Mouse (Mus musculus): Measurements from ENCODE around the gene Smad1.

Gene Smad1

GRCm38 (mm10) chr8:79299704-79300103 lies 99.6 kb downstream of the Smad1 start:
- DNase-seq (ENCODE audit: low read depth, low spot score), result no peak

- peak; percentile 18 for DNase-seq (ENCODE audit: low read depth, low spot score)
Observed at GRCm38 (mm10) chr8:79297763-79298162, 101.6 kb downstream of the Smad1 start.

GRCm38 (mm10) chr8:79295276-79296105 lies 103.8 kb downstream of the Smad1 start:
- no peak for DNase-seq (ENCODE audit: low read depth, low spot score)

GRCm38 (mm10) chr8:79294610-79295275 lies 104.6 kb downstream of the Smad1 start, which contains the start of gene Mmaa:
TSS of gene Mmaa (minus strand) at chr8:79294937.
- DNase-seq (ENCODE audit: low read depth, low spot score), result peak; percentile 91

- DNase-seq (ENCODE audit: low read depth, low spot score), result no peak
Observed at GRCm38 (mm10) chr8:79293841-79294240, 105.5 kb downstream of the Smad1 start.

- no peak for DNase-seq (ENCODE audit: low read depth, low spot score)
Observed at GRCm38 (mm10) chr8:79292712-79293264, 106.5 kb downstream of the Smad1 start.

- DNase-seq (ENCODE audit: low read depth, low spot score), result no peak
Observed at GRCm38 (mm10) chr8:79289592-79289991, 109.7 kb downstream of the Smad1 start.

GRCm38 (mm10) chr8:79288681-79289080 lies 110.6 kb downstream of the Smad1 start:
- no peak for DNase-seq (ENCODE audit: low read depth, low spot score)
